Mouse (Mus musculus): Measurements from ENCODE around the gene Tns1. TPM values are rescaled to one million over a fixed set of nuclear protein-coding genes. Genes with fewer than 3 reads are reported as not detected.

The Tns1 gene
- polyA plus RNA-seq, 1 experiment from 2014 or later, result 28.8 TPM

- no peak for DNase-seq (ENCODE audit: low spot score)
- Histone ChIP-seq H3K4me2 (replicated peaks; ENCODE audit: low read depth) (no peak overlapping the region), H3K9ac (ENCODE audit: low read length) (no peak overlapping the region; the same call in 1 of the 2 replicates), H3K27me3 (ENCODE audit: control insufficient read depth, insufficient read depth, low read length) (no peaks in the 10 kb centered on the region), H3K27ac (replicated peaks) (peak overlapping the region; percentile 67), H3K4me1 (replicated peaks; ENCODE audit: control insufficient read depth, insufficient read depth) (peaks cover 25% of the 10 kb centered on the region; the same call in 1 of the 2 replicates), H3K4me3 (ENCODE audit: low read depth, low read length) (no peak overlapping the region), H3K36me3 (ENCODE audit: control insufficient read depth, insufficient read depth, low read length) (no peaks in the 10 kb centered on the region), H3K9me3 (ENCODE audit: control insufficient read depth, low read length) (no peaks in the 10 kb centered on the region)
- WGBS, result 52% methylated on average over 10 of the region's 10 CpGs
- TF ChIP-seq EP300 (optimal IDR thresholded peaks at IDR 0.05) (no peak), CTCF (IDR thresholded peaks at IDR 0.05; ENCODE audit: low read depth) (peak; percentile 38; the same call in 1 of the 2 replicates)
- ATAC-seq (ENCODE audit: low FRiP score, low TSS enrichment), result no peak
Observed at GRCm38 (mm10) chr1:74024452-74025190, 99.6 kb downstream of the Tns1 start.

GRCm38 (mm10) chr1:74022998-74023397, 101.3 kb downstream of the Tns1 start:
- ATAC-seq (ENCODE audit: low FRiP score, low TSS enrichment) (no peak), DNase-seq (ENCODE audit: low spot score) (no peak)
- no peaks in the 10 kb centered on the region for H3K36me3 ChIP-seq (ENCODE audit: control insufficient read depth, insufficient read depth, low read length)
- H3K27me3 ChIP-seq (ENCODE audit: control insufficient read depth, insufficient read depth, low read length), result no peaks in the 10 kb centered on the region
- TF ChIP-seq CTCF (IDR thresholded peaks at IDR 0.05; ENCODE audit: low read depth) (no peak), EP300 (optimal IDR thresholded peaks at IDR 0.05) (no peak)
- H3K4me1 ChIP-seq (replicated peaks; ENCODE audit: control insufficient read depth, insufficient read depth), result peaks cover 26% of the 10 kb centered on the region; the same call in 1 of the 2 replicates
- H3K4me2 ChIP-seq (replicated peaks; ENCODE audit: low read depth), result no peak overlapping the region
- H3K9ac ChIP-seq (ENCODE audit: low read length), result no peak overlapping the region
- WGBS, result 86% methylated on average over 3 of the region's 3 CpGs
- peak overlapping the region; percentile 53; the same call in 1 of the 2 replicates for H3K27ac ChIP-seq (replicated peaks)
- no peaks in the 10 kb centered on the region for H3K9me3 ChIP-seq (ENCODE audit: control insufficient read depth, low read length)
- H3K4me3 ChIP-seq (ENCODE audit: low read depth, low read length), result no peak overlapping the region

GRCm38 (mm10) chr1:74022536-74022935, 101.7 kb downstream of the Tns1 start:
- no peak overlapping the region for H3K4me2 ChIP-seq (replicated peaks; ENCODE audit: low read depth)
- TF ChIP-seq EP300 (optimal IDR thresholded peaks at IDR 0.05) (no peak), CTCF (IDR thresholded peaks at IDR 0.05; ENCODE audit: low read depth) (no peak)
- whole genome bisulfite sequencing, result 76% methylated on average over 5 of the region's 5 CpGs
- no peak for ATAC-seq (ENCODE audit: low FRiP score, low TSS enrichment)
- DNase-seq (ENCODE audit: low spot score), result no peak
- no peaks in the 10 kb centered on the region for H3K36me3 ChIP-seq (ENCODE audit: control insufficient read depth, insufficient read depth, low read length)
- H3K27ac ChIP-seq (replicated peaks), result no peak overlapping the region; the same call in 1 of the 2 replicates
- no peaks in the 10 kb centered on the region for H3K9me3 ChIP-seq (ENCODE audit: control insufficient read depth, low read length)
- no peak overlapping the region for H3K4me3 ChIP-seq (ENCODE audit: low read depth, low read length)
- H3K27me3 ChIP-seq (ENCODE audit: control insufficient read depth, insufficient read depth, low read length), result no peaks in the 10 kb centered on the region
- H3K4me1 ChIP-seq (replicated peaks; ENCODE audit: control insufficient read depth, insufficient read depth), result peaks cover 25% of the 10 kb centered on the region; the same call in 1 of the 2 replicates
- no peak overlapping the region for H3K9ac ChIP-seq (ENCODE audit: low read length)

- no peaks in the 10 kb centered on the region for H3K27me3 ChIP-seq (ENCODE audit: control insufficient read depth, insufficient read depth, low read length)
- H3K36me3 ChIP-seq (ENCODE audit: control insufficient read depth, insufficient read depth, low read length), result no peaks in the 10 kb centered on the region
- H3K4me2 ChIP-seq (replicated peaks; ENCODE audit: low read depth), result no peak overlapping the region
- no peak overlapping the region for H3K27ac ChIP-seq (replicated peaks)
- H3K4me3 ChIP-seq (ENCODE audit: low read depth, low read length), result no peak overlapping the region
- WGBS, result 71% methylated on average over 6 of the region's 6 CpGs
- TF ChIP-seq EP300 (optimal IDR thresholded peaks at IDR 0.05) (no peak), CTCF (IDR thresholded peaks at IDR 0.05; ENCODE audit: low read depth) (no peak)
- ATAC-seq (ENCODE audit: low FRiP score, low TSS enrichment), result no peak
- no peaks in the 10 kb centered on the region for H3K9me3 ChIP-seq (ENCODE audit: control insufficient read depth, low read length)
- DNase-seq (ENCODE audit: low spot score), result no peak
- no peak overlapping the region for H3K9ac ChIP-seq (ENCODE audit: low read length)
- peaks cover 21% of the 10 kb centered on the region; the same call in 1 of the 2 replicates for H3K4me1 ChIP-seq (replicated peaks; ENCODE audit: control insufficient read depth, insufficient read depth)
Observed at GRCm38 (mm10) chr1:74020235-74020634, 104.0 kb downstream of the Tns1 start.

GRCm38 (mm10) chr1:74017399-74018172, 106.7 kb downstream of the Tns1 start:
- ATAC-seq (ENCODE audit: low FRiP score, low TSS enrichment), result no peak
- H3K27me3 ChIP-seq (ENCODE audit: control insufficient read depth, insufficient read depth, low read length), result no peaks in the 10 kb centered on the region
- no peak for DNase-seq (ENCODE audit: low spot score)
- H3K27ac ChIP-seq (replicated peaks), result peak overlapping the region; percentile 70
- no peak for TF ChIP-seq CTCF (IDR thresholded peaks at IDR 0.05; ENCODE audit: low read depth)
- TF ChIP-seq EP300 (optimal IDR thresholded peaks at IDR 0.05), result no peak
- no peaks in the 10 kb centered on the region for H3K36me3 ChIP-seq (ENCODE audit: control insufficient read depth, insufficient read depth, low read length)
- no peak overlapping the region for H3K9ac ChIP-seq (ENCODE audit: low read length)
- 70% methylated on average over 9 of the region's 9 CpGs for WGBS
- H3K4me3 ChIP-seq (ENCODE audit: low read depth, low read length), result no peak overlapping the region
- no peaks in the 10 kb centered on the region for H3K9me3 ChIP-seq (ENCODE audit: control insufficient read depth, low read length)
- H3K4me1 ChIP-seq (replicated peaks; ENCODE audit: control insufficient read depth, insufficient read depth), result peaks cover 13% of the 10 kb centered on the region; the same call in 1 of the 2 replicates
- H3K4me2 ChIP-seq (replicated peaks; ENCODE audit: low read depth), result no peak overlapping the region
